Mouse (Mus musculus) Patski (cell line): ENCODE results near the gene Wdr60. TPM values are rescaled to one million over a fixed set of nuclear protein-coding genes. Genes with fewer than 3 reads are reported as not detected.

Experiments
- ATAC-seq: fragments of 100-300 bp; one replicate; pipeline ENCODE4 v1.8.0; 2021
- CTCF ChIA-PET: fragments of 350-600 bp; sonication (Branson Sonifier 250); formaldehyde crosslinking; loops from one replicate; lab custom pipeline; 2022; ENCODE audit warnings: inconsistent platforms; lab: Charles Lee
- POLR2A ChIA-PET: fragments of 350-600 bp; sonication (Branson Sonifier 250); formaldehyde crosslinking; loops from one replicate; lab custom pipeline; 2022; ENCODE audit warnings: antibody characterized with exemption, inconsistent platforms; lab: Charles Lee
- DNase-seq: peaks from one replicate; pipeline ENCODE4 v3.0.0-alpha.2; 2011; ENCODE audit warnings: low read depth, low spot score
- H3K27me3 ChIP-seq: fragments of 371-371 bp; one replicate; pipeline ENCODE4 v1.5.1; 2021
- CTCF ChIP-seq: fragments of 100-300 bp; IDR thresholded peaks from one replicate; pipeline ENCODE4 v1.5.1; 2021
- in situ Hi-C: fragments of 300-500 bp; cut with MboI; formaldehyde crosslinking; loops from 3 replicates; pipeline ENCODE4 v1.11.1; 2018; ENCODE audit warnings: low pct_unique_long_range_greater_than_20kb, mixed read lengths
- polyA plus RNA-seq: library from polyadenylated mRNA; unstranded; gene quantifications from one replicate; pipeline ENCODE4 v1.2.3, GENCODE M21; 2021

The Wdr60 gene
- 21.4 TPM for polyA plus RNA-seq

DNA sequence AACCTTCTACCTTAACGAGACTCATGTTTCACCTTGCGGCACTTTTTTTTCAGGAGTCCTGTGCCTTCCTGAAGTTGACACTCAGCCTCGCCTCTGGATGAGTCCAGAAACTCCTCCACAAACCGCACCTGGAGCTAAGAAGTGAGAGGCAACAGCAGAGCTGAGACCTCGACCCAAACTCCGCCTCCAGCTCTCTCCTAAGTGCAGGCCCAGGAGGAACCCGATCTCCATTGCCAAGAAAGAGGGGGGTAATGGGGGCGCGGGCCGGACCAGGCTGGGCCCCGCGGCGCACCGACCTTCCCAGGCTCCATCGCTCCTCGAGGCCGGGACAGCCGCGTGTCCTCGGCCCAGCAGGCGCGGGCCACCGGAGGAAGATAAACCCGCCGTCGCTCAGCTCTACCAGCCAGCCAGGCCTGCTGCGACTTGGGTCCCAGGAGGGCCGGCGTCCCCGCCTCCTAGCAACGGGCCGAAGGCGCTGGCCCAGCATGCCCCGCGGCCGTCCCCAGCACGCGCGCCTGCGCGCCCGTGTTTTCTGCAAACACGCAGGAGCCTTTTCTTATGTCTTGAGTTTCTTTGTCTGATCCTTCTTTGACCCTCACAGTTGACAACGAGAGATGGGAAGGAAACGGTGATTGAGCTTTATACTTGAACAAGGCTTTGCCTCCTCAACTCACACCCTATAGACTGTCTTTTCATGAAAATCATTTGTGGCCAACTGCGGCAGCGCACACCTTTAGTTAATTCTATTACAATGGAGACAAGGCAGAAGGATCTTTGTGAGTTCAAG is at the start of gene Wdr60:
TSS of gene Wdr60 (minus strand) at position 468 of the 787 bp plus-strand sequence.
- no peak for TF ChIP-seq CTCF
- no peaks in the 10 kb centered on the region for H3K27me3 ChIP-seq
- ATAC-seq (peak; percentile 92), DNase-seq (peak; percentile 22)
- in situ Hi-C loops, result no loop called here
- ChIA-PET CTCF (interaction anchor here (1.7 kb wide), 1 partner anchor 16 kb away, joined by 7 read pairs; no protein-coding TSS in a partner anchor), POLR2A (interaction anchor here (0.6 kb wide), 1 partner anchor 129 kb away, joined by 3 read pairs; no protein-coding TSS in a partner anchor)

DNA sequence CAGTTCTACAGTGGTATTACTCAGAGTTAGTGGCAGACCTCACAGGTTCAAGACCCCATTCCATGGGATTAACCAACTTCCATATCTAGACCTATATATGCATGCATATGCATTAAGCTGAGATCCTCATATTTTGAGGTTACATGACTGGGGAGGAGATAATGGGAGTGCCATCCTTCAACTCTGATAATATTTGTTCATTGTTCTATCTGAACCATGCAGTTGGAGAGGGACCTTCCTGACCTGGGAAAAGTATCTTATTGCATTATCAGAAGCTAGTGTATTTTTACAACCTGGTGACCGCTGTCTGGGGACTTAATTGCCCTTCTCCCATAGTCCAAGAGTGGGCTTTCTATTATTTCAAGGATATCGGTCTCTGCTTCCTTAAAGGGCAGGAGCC is 45.8 kb upstream of the Wdr60 start:
- CTCF ChIA-PET, result no interaction called here

DNA sequence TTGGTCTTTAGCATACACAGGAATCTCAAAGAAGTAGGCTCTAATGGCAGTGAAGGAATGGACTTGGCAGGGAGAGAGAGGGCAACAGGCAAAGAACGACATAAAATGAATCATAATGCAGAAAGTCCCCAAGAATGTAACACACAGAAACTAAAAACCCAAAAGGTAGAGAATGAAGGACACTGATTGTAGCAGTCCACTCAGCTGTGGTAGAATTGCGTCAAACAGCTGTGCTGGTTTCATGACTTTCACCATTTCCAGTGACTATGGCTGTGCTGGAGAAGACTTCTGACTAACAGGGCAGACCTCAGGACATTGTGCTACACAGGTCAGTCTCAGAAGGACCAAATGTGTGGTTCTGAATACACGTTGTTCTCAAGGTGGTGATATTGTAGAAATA is 45.0 kb upstream of the Wdr60 start:
- no peak for DNase-seq
- H3K27me3 ChIP-seq, result no peaks in the 10 kb centered on the region
- CTCF ChIA-PET, result no interaction called here
- ATAC-seq, result no peak
- no peak for TF ChIP-seq CTCF
- in situ Hi-C loops, result no loop called here
- POLR2A ChIA-PET, result no interaction called here

More for the DNA sequence above, 45.8 kb upstream of the Wdr60 start:
- no peaks in the 10 kb centered on the region for H3K27me3 ChIP-seq
- ATAC-seq, result no peak
- POLR2A ChIA-PET, result no interaction called here
- in situ Hi-C loops, result no loop called here
- no peak for DNase-seq
- no peak for TF ChIP-seq CTCF

DNA sequence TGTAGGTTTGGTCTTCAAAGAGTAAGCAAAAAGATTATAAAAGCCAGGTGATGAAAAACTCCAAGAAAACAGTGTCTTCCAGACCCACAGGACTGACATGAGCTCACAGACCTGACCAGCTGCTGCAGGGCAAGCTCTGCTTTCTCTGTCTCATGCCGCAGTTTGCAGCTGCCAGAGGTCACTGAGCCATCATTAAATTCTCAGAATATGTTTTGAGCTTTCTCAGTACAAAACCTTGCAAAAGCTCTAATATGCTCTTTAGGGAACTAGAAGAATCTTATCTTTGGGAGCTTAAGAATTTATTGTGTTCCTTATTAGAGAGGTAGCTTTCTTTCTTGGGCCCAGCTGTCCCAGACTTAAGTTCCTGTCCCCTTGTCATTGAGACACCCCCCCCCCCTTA is 43.2 kb upstream of the Wdr60 start:
- in situ Hi-C loops, result no loop called here
- TF ChIP-seq CTCF, result no peak
- POLR2A ChIA-PET, result interaction anchor here (0.7 kb wide), 1 partner anchor 93 kb away, joined by 3 read pairs; no protein-coding TSS in a partner anchor
- DNase-seq, result no peak
- no peaks in the 10 kb centered on the region for H3K27me3 ChIP-seq
- CTCF ChIA-PET, result interaction anchor here (0.8 kb wide), 2 partner anchors 12 to 23 kb away, joined by 3 read pairs; no protein-coding TSS in a partner anchor
- ATAC-seq, result no peak

DNA sequence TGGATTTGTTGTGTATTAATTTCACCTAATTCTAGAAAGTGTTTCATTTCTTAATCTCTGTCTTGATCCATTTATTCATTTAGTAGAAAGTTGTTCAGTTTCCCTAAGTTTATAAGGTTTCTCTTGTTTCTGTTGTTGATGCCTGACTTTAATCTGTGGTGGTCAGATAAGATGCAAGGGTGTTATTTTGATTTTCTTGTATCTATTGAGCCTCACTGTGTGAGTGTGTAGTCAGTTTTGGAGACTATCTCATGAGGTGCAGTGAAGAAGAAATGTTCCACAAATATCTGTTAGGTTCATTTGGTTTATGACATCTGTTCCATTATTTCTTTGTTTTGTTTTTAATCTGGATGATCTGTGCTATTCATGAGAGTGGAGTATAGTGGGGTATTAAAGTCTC is 39.4 kb upstream of the Wdr60 start:
- in situ Hi-C loops, result no loop called here
- ATAC-seq (no peak), DNase-seq (no peak)
- CTCF ChIA-PET, result no interaction called here
- POLR2A ChIA-PET, result no interaction called here
- no peaks in the 10 kb centered on the region for H3K27me3 ChIP-seq
- no peak for TF ChIP-seq CTCF

DNA sequence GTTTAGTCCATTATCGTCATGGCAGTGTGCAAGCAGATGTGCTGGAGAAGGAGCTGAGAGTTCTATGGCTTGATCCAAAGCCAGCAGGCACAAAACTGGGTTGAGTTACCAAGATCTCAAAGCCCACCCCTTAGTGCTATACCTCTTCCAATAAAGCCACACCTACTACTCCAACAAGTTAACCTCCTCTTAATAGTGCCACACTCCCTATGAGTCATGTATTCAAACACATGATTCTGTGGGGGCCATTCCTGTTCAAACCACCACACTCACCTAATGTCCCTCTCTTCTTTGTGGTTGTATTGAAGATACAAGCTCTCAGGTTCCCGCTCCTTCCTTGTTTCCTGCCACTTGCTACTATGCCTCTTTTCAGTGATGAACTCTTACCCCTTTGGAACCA is 37.1 kb upstream of the Wdr60 start:
- POLR2A ChIA-PET, result no interaction called here
- no peak for TF ChIP-seq CTCF
- DNase-seq (no peak), ATAC-seq (no peak)
- in situ Hi-C loops, result no loop called here
- H3K27me3 ChIP-seq, result no peaks in the 10 kb centered on the region
- CTCF ChIA-PET, result interaction anchor here (1.2 to 1.7 kb wide), 3 partner anchors 14 to 25 kb away, joined by 3 to 5 read pairs (median 5); no protein-coding TSS in a partner anchor

DNA sequence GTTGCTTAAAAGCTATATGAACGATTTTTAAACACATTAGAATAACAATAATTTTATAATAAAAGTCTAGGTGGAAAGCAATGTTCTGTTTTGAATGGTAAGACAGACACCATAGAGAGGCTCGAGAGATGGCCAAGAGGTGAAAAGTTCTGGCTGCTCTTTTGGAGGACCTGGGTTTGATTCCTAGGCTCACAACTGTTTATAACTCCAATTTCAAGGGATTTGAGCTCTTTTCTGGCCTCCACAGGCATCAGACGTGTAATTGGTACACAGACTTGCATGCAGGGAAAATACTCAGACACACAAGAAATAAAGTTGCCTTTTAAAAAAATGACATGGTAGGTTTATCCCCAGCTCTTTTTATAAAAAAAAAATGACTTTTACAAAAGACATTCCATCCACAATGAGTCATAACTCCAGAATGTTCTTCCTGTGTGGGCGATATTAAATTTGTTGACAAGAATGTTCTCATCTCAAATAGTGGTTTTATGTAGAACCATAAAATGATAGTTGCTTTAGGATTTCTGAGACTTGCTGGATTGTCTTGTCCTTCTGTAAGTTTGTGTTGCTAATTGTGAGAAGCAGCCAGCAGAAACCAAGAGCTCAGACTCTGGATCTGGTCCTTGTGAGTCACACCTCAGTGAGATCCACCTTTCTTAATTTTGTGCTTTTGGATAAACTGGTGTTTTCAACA is 30.9 kb upstream of the Wdr60 start:
- peak; percentile 69 for ATAC-seq

DNA sequence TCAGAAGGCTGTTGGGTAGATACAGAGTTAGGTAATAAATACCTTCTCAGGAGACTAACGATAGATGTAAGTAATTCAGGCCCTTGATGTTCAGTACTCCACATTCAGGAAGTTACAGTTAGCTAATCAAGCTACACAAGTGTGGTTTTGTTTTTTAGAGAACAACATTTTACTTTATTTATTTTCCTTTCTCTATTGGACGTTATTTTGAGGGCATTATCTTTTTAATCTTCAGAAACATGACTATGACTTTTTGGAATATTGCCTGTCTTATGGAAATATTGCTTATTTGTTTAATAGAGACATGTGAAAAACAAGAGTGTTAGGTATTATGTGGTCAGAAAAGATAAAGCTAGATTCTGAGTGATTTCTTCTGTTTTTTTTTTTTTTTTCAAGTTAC is 30.4 kb upstream of the Wdr60 start:
- in situ Hi-C loops, result no loop called here
- CTCF ChIA-PET, result interaction anchor here (1.0 to 1.7 kb wide), 2 partner anchors 9 to 43 kb away, joined by 3 to 8 read pairs; no protein-coding TSS in a partner anchor
- no peak for TF ChIP-seq CTCF
- DNase-seq (no peak), ATAC-seq (no peak)
- no peaks in the 10 kb centered on the region for H3K27me3 ChIP-seq
- POLR2A ChIA-PET, result no interaction called here

More for the DNA sequence above, 30.9 kb upstream of the Wdr60 start:
- TF ChIP-seq CTCF, result no peak
- POLR2A ChIA-PET, result no interaction called here
- in situ Hi-C loops, result no loop called here
- no peak for DNase-seq
- no peaks in the 10 kb centered on the region for H3K27me3 ChIP-seq
- CTCF ChIA-PET, result interaction anchor here (1.7 kb wide), 1 partner anchor 10 kb away, joined by 8 read pairs; no protein-coding TSS in a partner anchor

DNA sequence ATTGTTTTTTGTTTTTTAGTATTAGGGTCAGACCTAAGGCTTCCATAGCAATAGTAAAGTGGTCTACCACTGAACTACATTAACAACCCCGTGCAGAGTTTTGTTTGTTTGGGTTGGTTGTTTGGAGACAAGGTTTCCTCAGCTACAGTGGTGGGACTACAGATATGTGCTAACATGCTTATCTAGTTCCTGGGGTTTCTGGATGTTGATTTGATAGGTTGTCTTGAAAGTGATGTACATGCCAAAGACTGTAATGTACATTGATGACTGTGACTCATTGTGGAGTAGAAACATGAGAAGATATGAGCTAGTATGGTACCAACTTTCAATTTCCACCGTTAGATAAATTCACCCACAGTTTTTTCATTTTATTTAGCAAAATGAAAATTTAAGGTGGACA is 20.7 kb upstream of the Wdr60 start:
- CTCF ChIA-PET, result interaction anchor here (0.8 to 2.0 kb wide), 3 partner anchors 10 to 151 kb away, joined by 3 to 8 read pairs (median 3); no protein-coding TSS in a partner anchor
- ATAC-seq, result no peak
- no peaks in the 10 kb centered on the region for H3K27me3 ChIP-seq
- in situ Hi-C loops, result loop anchor here (5.0 kb wide), 1 partner anchor 124 kb away; the partner anchor contains the start of gene Ncapg2
- POLR2A ChIA-PET, result no interaction called here
- TF ChIP-seq CTCF, result no peak
- no peak for DNase-seq

DNA sequence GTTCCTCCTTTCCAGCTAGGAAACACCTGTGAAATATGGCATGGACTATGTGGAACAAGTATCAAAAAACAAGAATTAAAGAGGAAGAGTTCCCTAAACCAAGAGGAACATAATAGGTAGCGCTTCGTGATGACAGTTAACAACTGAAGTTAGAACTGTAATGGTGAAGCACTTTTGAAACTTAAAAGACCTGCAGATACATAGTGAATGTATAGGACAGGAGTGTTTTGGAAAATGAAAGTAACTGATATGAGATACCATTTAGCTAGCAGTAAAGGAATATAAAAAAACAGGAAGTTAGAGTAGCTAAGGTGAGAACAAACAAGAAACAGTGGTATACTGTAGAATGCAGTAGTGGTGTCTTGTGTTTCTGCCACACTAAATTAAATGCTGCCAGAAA is 20.0 kb upstream of the Wdr60 start:
- POLR2A ChIA-PET, result no interaction called here
- ATAC-seq, result no peak
- no peak for DNase-seq

More for the DNA sequence above, 20.0 kb upstream of the Wdr60 start:
- CTCF ChIA-PET, result interaction anchor here (1.0 to 2.0 kb wide), 3 partner anchors 10 to 152 kb away, joined by 3 to 8 read pairs (median 3); no protein-coding TSS in a partner anchor
- H3K27me3 ChIP-seq, result no peaks in the 10 kb centered on the region
- in situ Hi-C loops, result loop anchor here (5.0 kb wide), 1 partner anchor 124 kb away; the partner anchor contains the start of gene Ncapg2
- TF ChIP-seq CTCF, result no peak
